Mouse (Mus musculus): ENCODE data around the gene Foxred2. TPM values are rescaled to one million over a fixed set of nuclear protein-coding genes. Genes with fewer than 3 reads are reported as not detected.

The Foxred2 gene
- polyA plus RNA-seq, 1 experiment = 1.0 TPM

DNA sequence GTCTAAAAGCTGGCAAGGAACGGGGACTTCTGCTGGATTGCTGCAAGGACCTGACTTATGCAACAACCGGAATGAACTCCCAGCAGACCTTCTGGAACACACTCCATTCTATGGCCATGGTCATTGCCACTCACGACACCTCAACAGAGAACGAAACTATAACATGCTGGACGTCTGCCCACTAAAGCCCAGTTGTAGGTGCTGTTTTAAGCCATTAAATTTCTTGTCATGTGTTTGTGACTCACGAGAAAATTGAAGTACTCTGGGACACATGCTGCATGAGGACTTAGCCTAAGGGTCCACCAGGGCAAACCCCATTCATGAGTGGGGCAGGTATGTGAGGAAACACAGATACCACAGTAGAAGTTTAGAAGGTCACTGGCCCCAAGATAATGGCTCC, 4.2 kb upstream of the Foxred2 start:
- H3K4me1 ChIP-seq (ENCODE audit: control insufficient read depth, insufficient read depth, low read length) = peaks cover 13% of the 10 kb centered on the region
- H3K4me3 ChIP-seq (ENCODE audit: control insufficient read depth, low read depth, low read length) = no peak overlapping the region
- peaks cover 5% of the 10 kb centered on the region for H3K36me3 ChIP-seq (ENCODE audit: control insufficient read depth, insufficient read depth, low read length)
- no peak overlapping the region for H3K27ac ChIP-seq (ENCODE audit: control insufficient read depth, insufficient read depth, low read depth, low read length)
- H3K27me3 ChIP-seq (ENCODE audit: control insufficient read depth, insufficient read depth, low read length) = no peaks in the 10 kb centered on the region
- TF ChIP-seq POLR2A (IDR thresholded peaks at IDR 0.05; ENCODE audit: control insufficient read depth, low read depth, low read length) = no peak
- no peak for TF ChIP-seq CTCF (IDR thresholded peaks at IDR 0.05; ENCODE audit: control insufficient read depth, insufficient read depth, insufficient replicate concordance, low read depth, low read length)

DNA sequence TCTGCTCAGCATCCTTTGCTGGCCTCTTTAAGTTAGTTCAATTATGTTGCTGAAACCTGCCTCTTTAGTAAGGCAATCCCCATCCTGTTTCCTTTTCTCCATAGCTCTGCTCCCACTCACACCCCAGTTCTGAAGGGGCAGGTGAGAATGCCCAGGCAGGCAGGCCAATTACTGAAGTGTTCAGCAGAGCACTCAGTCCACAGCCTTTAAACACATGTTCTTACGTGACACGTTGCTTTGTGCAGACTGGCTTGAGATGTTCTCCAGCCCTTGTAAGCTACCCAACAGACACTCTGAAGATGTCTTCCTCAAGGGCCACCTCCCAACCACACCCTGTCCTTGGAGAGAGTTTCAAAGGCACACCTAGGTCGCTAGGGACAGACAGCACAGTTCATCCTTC, 1.5 kb upstream of the Foxred2 start:
- Histone ChIP-seq H3K4me1 (ENCODE audit: control insufficient read depth, insufficient read depth, low read length) (peaks cover 13% of the 10 kb centered on the region), H3K27me3 (ENCODE audit: control insufficient read depth, insufficient read depth, low read length) (no peaks in the 10 kb centered on the region), H3K27ac (ENCODE audit: control insufficient read depth, insufficient read depth, low read depth, low read length) (no peak overlapping the region), H3K4me3 (ENCODE audit: control insufficient read depth, low read depth, low read length) (no peak overlapping the region), H3K36me3 (ENCODE audit: control insufficient read depth, insufficient read depth, low read length) (peaks cover 3% of the 10 kb centered on the region; the same call in 1 of the 2 replicates)
- TF ChIP-seq CTCF (IDR thresholded peaks at IDR 0.05; ENCODE audit: control insufficient read depth, insufficient read depth, insufficient replicate concordance, low read depth, low read length) (no peak), POLR2A (IDR thresholded peaks at IDR 0.05; ENCODE audit: control insufficient read depth, low read depth, low read length) (no peak)

DNA sequence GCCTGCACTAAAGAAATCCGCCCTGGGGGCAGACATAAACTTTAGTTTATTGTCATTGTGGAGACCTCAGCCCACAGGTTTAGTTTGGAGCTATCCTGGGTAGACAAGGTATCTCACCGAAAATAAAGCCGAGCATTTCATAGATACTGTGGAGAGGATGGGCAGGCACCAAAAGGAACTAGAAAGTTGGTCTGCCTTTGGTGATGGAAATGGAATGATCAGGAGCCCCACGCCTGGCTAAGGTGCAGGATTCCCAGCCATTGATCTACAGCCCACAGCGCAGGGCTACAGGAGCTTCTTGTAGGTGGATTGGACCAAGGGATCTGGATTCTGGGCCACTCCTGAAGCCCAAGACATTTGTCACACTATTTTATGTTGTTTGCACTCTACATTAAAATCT, 1.1 kb upstream of the Foxred2 start:
- peaks cover 3% of the 10 kb centered on the region; the same call in 1 of the 2 replicates for H3K36me3 ChIP-seq (ENCODE audit: control insufficient read depth, insufficient read depth, low read length)
- H3K4me3 ChIP-seq (ENCODE audit: control insufficient read depth, low read depth, low read length) = no peak overlapping the region
- H3K27ac ChIP-seq (ENCODE audit: control insufficient read depth, insufficient read depth, low read depth, low read length) = no peak overlapping the region
- no peaks in the 10 kb centered on the region for H3K27me3 ChIP-seq (ENCODE audit: control insufficient read depth, insufficient read depth, low read length)
- TF ChIP-seq POLR2A (IDR thresholded peaks at IDR 0.05; ENCODE audit: control insufficient read depth, low read depth, low read length) = no peak
- TF ChIP-seq CTCF (IDR thresholded peaks at IDR 0.05; ENCODE audit: control insufficient read depth, insufficient read depth, insufficient replicate concordance, low read depth, low read length) = no peak
- peaks cover 13% of the 10 kb centered on the region for H3K4me1 ChIP-seq (ENCODE audit: control insufficient read depth, insufficient read depth, low read length)

DNA sequence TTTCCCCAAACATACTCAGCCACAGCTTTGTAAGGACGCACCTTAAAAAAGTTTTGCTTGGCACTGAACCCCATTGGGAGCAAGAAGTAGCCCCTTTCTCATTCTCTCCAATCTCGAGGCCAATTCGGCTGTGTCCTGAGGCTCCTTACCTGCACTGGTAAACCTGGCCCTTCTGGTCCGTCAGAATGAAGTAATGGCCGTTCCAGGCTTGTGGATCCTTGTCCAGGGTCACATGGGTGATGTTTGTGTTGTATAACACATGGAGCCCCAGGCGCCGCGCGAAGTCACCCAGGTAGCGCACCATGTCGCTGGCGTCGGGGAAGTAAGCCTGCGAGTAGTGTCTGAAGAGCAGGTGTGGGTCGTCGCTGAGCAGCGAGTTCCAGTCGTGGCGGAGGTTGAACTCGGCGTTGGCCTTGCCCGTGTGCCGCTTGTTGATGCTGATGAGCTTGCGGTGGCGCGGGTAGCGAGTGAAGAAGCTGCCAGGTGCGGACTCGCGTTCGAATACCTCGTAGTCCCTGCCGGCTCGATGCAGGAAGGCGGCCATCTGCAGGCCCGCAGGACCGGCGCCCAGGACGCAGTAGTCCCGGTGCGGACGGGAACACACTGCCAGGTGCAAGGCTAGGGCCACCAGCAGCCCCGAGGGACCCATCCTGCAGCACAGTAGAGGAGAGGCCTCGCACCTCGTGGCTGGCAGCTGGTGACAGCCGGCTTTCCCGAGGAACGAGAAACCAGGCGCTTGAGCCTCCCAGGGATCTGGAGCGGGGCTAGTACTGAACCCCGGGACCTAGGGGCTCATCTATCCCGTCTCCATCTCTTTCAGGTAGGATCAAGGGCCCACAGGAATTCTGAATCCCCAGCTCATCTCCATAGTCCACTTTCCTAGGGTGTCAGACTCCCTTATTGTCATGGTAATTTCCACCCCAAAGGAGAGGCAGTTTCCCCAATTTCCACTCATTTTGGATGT, 800 bp downstream of the Foxred2 start:
- H3K36me3 ChIP-seq (ENCODE audit: control insufficient read depth, insufficient read depth, low read length) = peaks cover 2% of the 10 kb centered on the region; the same call in 1 of the 2 replicates
- no peak overlapping the region for H3K27ac ChIP-seq (ENCODE audit: control insufficient read depth, insufficient read depth, low read depth, low read length)
- peak overlapping the region; percentile 83 for H3K4me3 ChIP-seq (ENCODE audit: control insufficient read depth, low read depth, low read length)
- H3K4me1 ChIP-seq (ENCODE audit: control insufficient read depth, insufficient read depth, low read length) = peaks cover 13% of the 10 kb centered on the region
- no peaks in the 10 kb centered on the region for H3K27me3 ChIP-seq (ENCODE audit: control insufficient read depth, insufficient read depth, low read length)
- TF ChIP-seq POLR2A (IDR thresholded peaks at IDR 0.05; ENCODE audit: control insufficient read depth, low read depth, low read length) = no peak
- no peak for TF ChIP-seq CTCF (IDR thresholded peaks at IDR 0.05; ENCODE audit: control insufficient read depth, insufficient read depth, insufficient replicate concordance, low read depth, low read length)

DNA sequence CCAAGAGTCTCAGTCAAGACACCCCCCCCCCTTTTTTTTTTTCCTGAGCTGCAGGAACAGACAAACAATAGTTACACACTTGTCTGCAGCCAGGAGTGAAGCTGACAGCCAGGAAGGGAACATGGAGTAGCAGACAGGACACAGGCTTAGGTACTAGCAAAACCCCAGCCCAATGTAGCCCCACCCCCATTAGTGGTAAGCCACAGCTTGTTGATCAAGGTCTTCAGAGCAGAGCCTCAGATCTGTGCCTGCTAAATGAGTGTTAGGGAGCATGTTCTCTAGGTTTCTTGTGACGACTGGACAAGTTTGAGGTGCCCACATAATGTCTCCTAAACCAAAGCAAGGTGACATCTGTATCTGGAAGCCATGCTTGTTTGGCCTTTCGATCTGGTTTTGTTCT, 2.2 kb downstream of the Foxred2 start:
- Histone ChIP-seq H3K4me1 (ENCODE audit: control insufficient read depth, insufficient read depth, low read length) (peaks cover 13% of the 10 kb centered on the region), H3K27ac (ENCODE audit: control insufficient read depth, insufficient read depth, low read depth, low read length) (no peak overlapping the region), H3K4me3 (ENCODE audit: control insufficient read depth, low read depth, low read length) (no peak overlapping the region), H3K27me3 (ENCODE audit: control insufficient read depth, insufficient read depth, low read length) (no peaks in the 10 kb centered on the region), H3K36me3 (ENCODE audit: control insufficient read depth, insufficient read depth, low read length) (peaks cover 2% of the 10 kb centered on the region; the same call in 1 of the 2 replicates)
- TF ChIP-seq CTCF (IDR thresholded peaks at IDR 0.05; ENCODE audit: control insufficient read depth, insufficient read depth, insufficient replicate concordance, low read depth, low read length) = no peak
- no peak for TF ChIP-seq POLR2A (IDR thresholded peaks at IDR 0.05; ENCODE audit: control insufficient read depth, low read depth, low read length)

DNA sequence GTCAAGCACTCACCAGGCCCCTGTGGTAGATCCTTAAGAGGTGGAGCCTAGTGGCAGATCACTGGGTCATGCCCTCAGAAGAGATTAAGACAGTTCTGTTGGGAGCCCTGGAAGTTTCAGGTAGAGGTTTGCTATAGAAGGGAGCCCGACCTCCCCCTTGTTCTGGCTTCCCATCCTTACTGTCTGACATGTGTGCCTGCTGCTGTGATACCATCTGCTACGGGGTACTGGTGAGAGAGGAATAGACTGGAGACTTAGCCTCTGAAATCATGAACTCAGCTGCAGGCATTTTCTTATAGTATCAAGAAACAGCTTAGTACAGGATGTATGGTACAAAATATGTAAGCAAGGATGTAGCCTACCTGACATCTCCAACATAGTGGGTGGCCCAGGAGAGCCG, 3.6 kb downstream of the Foxred2 start:
- TF ChIP-seq CTCF (IDR thresholded peaks at IDR 0.05; ENCODE audit: control insufficient read depth, insufficient read depth, insufficient replicate concordance, low read depth, low read length) (no peak), POLR2A (IDR thresholded peaks at IDR 0.05; ENCODE audit: control insufficient read depth, low read depth, low read length) (no peak)
- Histone ChIP-seq H3K27me3 (ENCODE audit: control insufficient read depth, insufficient read depth, low read length) (no peaks in the 10 kb centered on the region), H3K27ac (ENCODE audit: control insufficient read depth, insufficient read depth, low read depth, low read length) (no peak overlapping the region), H3K4me1 (ENCODE audit: control insufficient read depth, insufficient read depth, low read length) (peaks cover 13% of the 10 kb centered on the region), H3K36me3 (ENCODE audit: control insufficient read depth, insufficient read depth, low read length) (no peaks in the 10 kb centered on the region), H3K4me3 (ENCODE audit: control insufficient read depth, low read depth, low read length) (no peak overlapping the region)

DNA sequence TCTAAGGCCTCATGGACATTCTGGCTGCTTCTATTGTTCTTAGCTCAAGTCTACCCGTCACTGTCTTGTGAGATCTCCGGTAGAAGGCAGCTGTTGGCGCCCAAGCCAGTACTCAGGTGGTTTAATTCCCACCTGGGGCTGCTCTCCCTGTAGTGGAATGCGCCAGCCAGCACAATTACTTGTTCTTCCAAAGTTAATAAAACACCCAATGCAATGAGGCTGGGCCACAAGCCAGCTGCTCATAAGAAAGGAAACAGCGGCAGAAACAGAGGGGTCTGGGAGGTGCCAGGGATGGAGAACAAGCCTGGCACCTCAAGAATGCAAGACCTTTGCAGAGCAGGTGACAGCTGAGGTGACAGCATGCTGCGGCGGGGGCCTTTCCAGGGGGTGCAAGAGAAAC, 7.5 kb downstream of the Foxred2 start:
- Histone ChIP-seq H3K27ac (ENCODE audit: control insufficient read depth, insufficient read depth, low read depth, low read length) (no peak overlapping the region), H3K27me3 (ENCODE audit: control insufficient read depth, insufficient read depth, low read length) (no peaks in the 10 kb centered on the region), H3K36me3 (ENCODE audit: control insufficient read depth, insufficient read depth, low read length) (no peaks in the 10 kb centered on the region), H3K4me1 (ENCODE audit: control insufficient read depth, insufficient read depth, low read length) (no peaks in the 10 kb centered on the region), H3K4me3 (ENCODE audit: control insufficient read depth, low read depth, low read length) (no peak overlapping the region)
- TF ChIP-seq CTCF (IDR thresholded peaks at IDR 0.05; ENCODE audit: control insufficient read depth, insufficient read depth, insufficient replicate concordance, low read depth, low read length) = no peak
- TF ChIP-seq POLR2A (IDR thresholded peaks at IDR 0.05; ENCODE audit: control insufficient read depth, low read depth, low read length) = no peak

All from testis, adult 2 months (tissue).